ENCODE assay signal across 15 mouse cellular contexts in the genomic region with DNA sequence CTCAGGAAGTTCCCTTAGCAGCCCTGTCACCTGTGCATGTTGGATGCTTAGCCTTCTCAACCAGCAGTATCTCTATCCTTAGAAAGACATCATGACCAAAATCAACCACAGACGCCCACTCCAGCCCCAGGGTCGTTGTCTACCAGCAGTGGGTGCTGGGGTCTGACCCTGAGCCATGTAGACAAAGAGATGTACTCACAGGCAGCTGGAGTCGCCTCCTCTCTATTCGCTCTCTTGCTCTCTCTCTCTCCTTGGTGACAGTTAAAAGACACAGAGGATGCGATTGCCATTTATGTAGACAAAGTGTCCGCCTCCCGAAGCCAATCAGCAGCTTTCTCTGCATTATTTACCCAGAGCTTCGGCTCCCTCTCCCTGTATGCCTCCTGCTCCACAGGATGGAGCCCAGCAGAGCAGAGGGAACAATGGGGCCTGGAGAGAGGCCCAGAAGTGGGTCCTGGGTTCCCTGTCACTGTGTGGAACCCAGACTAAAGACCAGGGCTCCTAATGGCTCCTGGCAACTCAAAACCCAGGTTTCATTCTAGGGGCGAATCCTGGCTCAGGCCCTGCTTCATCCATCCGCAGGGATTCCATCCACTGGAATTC. TPM values are rescaled to one million over a fixed set of nuclear protein-coding genes. Genes with fewer than 3 reads are reported as not detected.
DNase-seq lines count a peak whose midpoint lies in the region; ATAC-seq and TF ChIP-seq lines count a peak whose summit lies in the region.
"Had no signal": no experiment of that assay in that cellular context is flagged by ENCODE, and none has a peak within 500 bp of the region (broad histone marks: within the 10 kb centered on the region; RNA-seq: fewer than 3 reads in every experiment).

No protein-coding gene starts in this region.

- 71% methylated on average over 10 of the region's 10 CpGs for WGBS in heart, embryonic 10.5 days
- 57% methylated on average over 10 of the region's 10 CpGs for WGBS in midbrain, embryonic 10.5 days
- 46% methylated on average over 10 of the region's 10 CpGs for WGBS in midbrain, postnatal 0 days
- 48% methylated on average over 10 of the region's 10 CpGs for WGBS in hindbrain, embryonic 11.5 days
- 44% methylated on average over 10 of the region's 10 CpGs for WGBS in neural tube, embryonic 13.5 days

- peak overlapping the region; percentile 73 for H3K27ac ChIP-seq in heart, embryonic 10.5 days
- peak overlapping the region; percentile 58 for H3K27ac ChIP-seq in midbrain, embryonic 10.5 days (replicated peaks)
- no peak overlapping the region for H3K27ac ChIP-seq in midbrain, postnatal 0 days (ENCODE audit: low read depth, low read length)
- H3K27ac ChIP-seq in hindbrain, embryonic 11.5 days (ENCODE audit: low read depth, low read length), result no peak overlapping the region; the same call in 1 of the 2 replicates
- H3K27ac ChIP-seq in neural tube, embryonic 13.5 days (replicated peaks), result no peak overlapping the region
- H3K27ac ChIP-seq: embryonic facial prominence, embryonic 12.5 days; limb, embryonic 12.5 days had no signal

- ATAC-seq in midbrain, postnatal 0 days (ENCODE audit: low FRiP score), result no peak
- peak; percentile 62 for ATAC-seq in hindbrain, embryonic 11.5 days (ENCODE audit: low FRiP score)
- ATAC-seq in neural tube, embryonic 13.5 days (ENCODE audit: low read depth), result 0 out of 2 replicates have a peak, but pooled peaks have one; percentile 43
- no peak for ATAC-seq in activated CD4-positive, CD25-positive, alpha-beta regulatory T cell, adult 4 months

- H3K4me3 ChIP-seq in heart, embryonic 10.5 days, result no peak overlapping the region
- H3K4me3 ChIP-seq in midbrain, embryonic 10.5 days, result no peak overlapping the region
- no peak overlapping the region for H3K4me3 ChIP-seq in midbrain, postnatal 0 days (ENCODE audit: low read depth, low read length)
- no peak overlapping the region for H3K4me3 ChIP-seq in hindbrain, embryonic 11.5 days (ENCODE audit: low read depth, low read length)
- no peak overlapping the region for H3K4me3 ChIP-seq in neural tube, embryonic 13.5 days
- H3K4me3 ChIP-seq: embryonic facial prominence, embryonic 12.5 days; limb, embryonic 12.5 days had no signal

- TF ChIP-seq CTCF in midbrain, postnatal 0 days (IDR thresholded peaks at IDR 0.05), result no peak

- H3K27me3 ChIP-seq in heart, embryonic 10.5 days (ENCODE audit: insufficient read depth, poor library complexity, severe bottlenecking), result no peaks in the 10 kb centered on the region
- no peaks in the 10 kb centered on the region for H3K27me3 ChIP-seq in midbrain, embryonic 10.5 days (ENCODE audit: low read depth, poor library complexity, severe bottlenecking)
- no peaks in the 10 kb centered on the region for H3K27me3 ChIP-seq in midbrain, postnatal 0 days (ENCODE audit: insufficient read depth, low read length)
- H3K27me3 ChIP-seq in hindbrain, embryonic 11.5 days (ENCODE audit: control insufficient read depth, insufficient read depth, low read length), result no peaks in the 10 kb centered on the region
- H3K27me3 ChIP-seq in neural tube, embryonic 13.5 days, result no peaks in the 10 kb centered on the region
- H3K27me3 ChIP-seq: embryonic facial prominence, embryonic 12.5 days; limb, embryonic 12.5 days had no signal

- DNase-seq in heart, embryonic 10.5 days (ENCODE audit: low spot score), result no peak
- no peak for DNase-seq in heart, adult 18-20 months
- DNase-seq in midbrain, embryonic 10.5 days (ENCODE audit: low spot score), result no peak
- DNase-seq in midbrain, postnatal 0 days (ENCODE audit: low spot score), result no peak
- DNase-seq in hindbrain, embryonic 11.5 days (ENCODE audit: low spot score), result no peak
- no peak for DNase-seq in spleen, adult 18-20 months
- DNase-seq: cerebellum, adult 18-20 months; heart, postnatal 14 days; lung, adult 18-20 months had no signal

- H3K9ac ChIP-seq in midbrain, postnatal 0 days (replicated peaks; ENCODE audit: low read length, poor library complexity, severe bottlenecking), result no peak overlapping the region
- H3K9ac ChIP-seq in hindbrain, embryonic 11.5 days (ENCODE audit: low read depth, low read length), result no peak overlapping the region
- no peak overlapping the region for H3K9ac ChIP-seq in neural tube, embryonic 13.5 days
- H3K9ac ChIP-seq: embryonic facial prominence, embryonic 12.5 days; limb, embryonic 12.5 days had no signal

- no peak overlapping the region for H3K4me2 ChIP-seq in midbrain, postnatal 0 days (ENCODE audit: low read depth, low read length, poor library complexity, severe bottlenecking)
- H3K4me2 ChIP-seq in hindbrain, embryonic 11.5 days (replicated peaks; ENCODE audit: low read depth, low read length), result no peak overlapping the region
- no peak overlapping the region for H3K4me2 ChIP-seq in neural tube, embryonic 13.5 days
- H3K4me2 ChIP-seq: embryonic facial prominence, embryonic 12.5 days; limb, embryonic 12.5 days had no signal

- H3K9me3 ChIP-seq in heart, embryonic 10.5 days, result no peaks in the 10 kb centered on the region
- H3K9me3 ChIP-seq in midbrain, embryonic 10.5 days (replicated peaks), result no peaks in the 10 kb centered on the region
- no peaks in the 10 kb centered on the region for H3K9me3 ChIP-seq in midbrain, postnatal 0 days (ENCODE audit: low read length)
- H3K9me3 ChIP-seq in hindbrain, embryonic 11.5 days (ENCODE audit: control insufficient read depth, low read length), result no peaks in the 10 kb centered on the region
- no peaks in the 10 kb centered on the region for H3K9me3 ChIP-seq in neural tube, embryonic 13.5 days
- H3K9me3 ChIP-seq: G1E; limb, embryonic 12.5 days had no signal

- no peaks in the 10 kb centered on the region for H3K36me3 ChIP-seq in heart, embryonic 10.5 days
- no peaks in the 10 kb centered on the region for H3K36me3 ChIP-seq in midbrain, embryonic 10.5 days
- no peaks in the 10 kb centered on the region for H3K36me3 ChIP-seq in midbrain, postnatal 0 days (ENCODE audit: insufficient read depth, low read length)
- H3K36me3 ChIP-seq in hindbrain, embryonic 11.5 days (ENCODE audit: control insufficient read depth, insufficient read depth, low read length), result no peaks in the 10 kb centered on the region
- no peaks in the 10 kb centered on the region for H3K36me3 ChIP-seq in neural tube, embryonic 13.5 days
- H3K36me3 ChIP-seq: embryonic facial prominence, embryonic 12.5 days; G1E; limb, embryonic 12.5 days had no signal

- H3K4me1 ChIP-seq in heart, embryonic 10.5 days, result peaks cover 38% of the 10 kb centered on the region
- peaks cover 55% of the 10 kb centered on the region for H3K4me1 ChIP-seq in midbrain, embryonic 10.5 days
- H3K4me1 ChIP-seq in midbrain, postnatal 0 days (ENCODE audit: insufficient read depth, low read length), result 0 out of 2 replicates have a peak, but pooled peaks cover 4% of the 10 kb centered on the region
- H3K4me1 ChIP-seq in hindbrain, embryonic 11.5 days (replicated peaks; ENCODE audit: control insufficient read depth, insufficient read depth, low read length), result peaks cover 6% of the 10 kb centered on the region; the same call in 1 of the 2 replicates
- H3K4me1 ChIP-seq in neural tube, embryonic 13.5 days (replicated peaks), result peaks cover 18% of the 10 kb centered on the region

RNA-seq across cellular contexts. Expression of gene Ddc, which starts 7.7 kb away (rescaled TPM):
- polyA plus RNA-seq in heart, embryonic 10.5 days (2016; fragmentation: Nextera tagmentation; extraction: Ambion mirVana), result 34.5 and 42.8 TPM in 2 replicates
- 1 to 10 TPM; 1.3 to 1.9 TPM for total RNA-seq in heart, adult 18-20 months (2021)
- polyA plus RNA-seq in midbrain, embryonic 10.5 days (2016; fragmentation: Nextera tagmentation; extraction: Ambion mirVana), result 13.6 and 15.8 TPM in 2 replicates
- 27.4 and 35.0 TPM in 2 replicates for total RNA-seq in midbrain, postnatal 0 days (2014; rRNA removed)
- polyA plus RNA-seq in midbrain, postnatal 0 days (2015; fragmentation: Nextera tagmentation; extraction: Ambion mirVana), result 23.0 and 23.4 TPM in 2 replicates
- 8.3 and 14.3 TPM in 2 replicates for polyA plus RNA-seq in hindbrain, embryonic 11.5 days (2014; fragmentation: Nextera tagmentation; extraction: Ambion mirVana)
- 3.3 and 6.5 TPM in 2 replicates for polyA plus RNA-seq in neural tube, embryonic 13.5 days (2015; fragmentation: Nextera tagmentation; extraction: Ambion mirVana)
- polyA plus RNA-seq in activated CD4-positive, CD25-positive, alpha-beta regulatory T cell, adult 4 months (2017; shearing (Covaris generic)), result 1 to 10 TPM; 1.9 to 2.4 TPM
- total RNA-seq: monocyte, adult 5-6 weeks had no signal

Comparison
In these comparisons a context has a peak if more than half of its experiments do, and no peak if none do; other contexts are left out.
1. H3K27ac ChIP-seq: peak in heart, embryonic 10.5 days (single experiment) and midbrain, embryonic 10.5 days (single experiment); none in midbrain, postnatal 0 days (single experiment), hindbrain, embryonic 11.5 days (single experiment) and neural tube, embryonic 13.5 days (single experiment).
2. ATAC-seq: peak in hindbrain, embryonic 11.5 days (single experiment) and neural tube, embryonic 13.5 days (single experiment); none in midbrain, postnatal 0 days (single experiment) and activated CD4-positive, CD25-positive, alpha-beta regulatory T cell, adult 4 months (single experiment).